Mouse (Mus musculus): ENCODE measurements around the gene Amh. TPM values are rescaled to one million over a fixed set of nuclear protein-coding genes. Genes with fewer than 3 reads are reported as not detected.

Amh gene
- total and polyA plus RNA-seq, 3 experiments: 0.18 to 0.25 (median 0.18) TPM

GRCm38 (mm10) chr10:80766161-80766815 lies 38.8 kb upstream of the Amh start:
- H3K36me3 ChIP-seq (ENCODE audit: control insufficient read depth, insufficient read depth, low read length): no peaks in the 10 kb centered on the region
- no peaks in the 10 kb centered on the region for H3K27me3 ChIP-seq (ENCODE audit: control insufficient read depth, insufficient read depth, low read length)
- H3K79me2 ChIP-seq (replicated peaks; ENCODE audit: control insufficient read depth, insufficient read depth, low read length): no peaks in the 10 kb centered on the region; the same call in 1 of the 2 replicates
- WGBS: 68% methylated on average over 10 of the region's 10 CpGs
- peak overlapping the region; percentile 71 for H3K27ac ChIP-seq
- no peak overlapping the region for H3K4me3 ChIP-seq
- no peak for TF ChIP-seq CTCF (IDR thresholded peaks at IDR 0.05)
- TF ChIP-seq POLR2A (IDR thresholded peaks at IDR 0.05; ENCODE audit: insufficient read depth, low read depth, low read length): no peak
- TF ChIP-seq EP300 (IDR thresholded peaks at IDR 0.05; ENCODE audit: insufficient read depth, low read depth, low read length): no peak
- H3K4me1 ChIP-seq (ENCODE audit: control insufficient read depth, insufficient read depth, low read length): peaks cover 6% of the 10 kb centered on the region; the same call in 1 of the 2 replicates
- intact Hi-C loops (cut with DNase I): no loop called here
- H3K9ac ChIP-seq (ENCODE audit: low read depth, low read length): no peak overlapping the region
- peak in 1 of 2 experiments; percentile 35 for DNase-seq

DNA sequence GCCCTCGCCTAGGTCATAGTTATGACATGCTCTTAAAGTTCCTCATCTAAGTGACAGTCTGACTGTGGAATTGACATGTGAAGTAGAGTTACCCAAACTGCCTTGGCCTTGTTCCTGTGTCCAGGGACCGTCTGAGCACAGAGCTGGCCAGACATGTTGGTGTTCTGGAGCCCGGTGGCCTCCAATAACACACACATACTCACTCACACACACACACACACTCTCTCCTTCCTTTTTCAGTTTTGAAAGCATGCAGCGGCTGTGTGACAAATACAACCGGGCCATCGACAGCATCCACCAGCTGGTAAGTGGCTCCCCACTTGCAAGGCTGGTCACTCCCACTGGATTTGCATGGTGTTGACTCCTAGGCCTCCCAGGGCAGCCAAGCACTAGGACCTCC lies 36.7 kb upstream of the Amh start:
- intact Hi-C loops (cut with DNase I): no loop called here
- Histone ChIP-seq H3K36me3 (ENCODE audit: control insufficient read depth, insufficient read depth, low read length) (no peaks in the 10 kb centered on the region), H3K79me2 (replicated peaks; ENCODE audit: control insufficient read depth, insufficient read depth, low read length) (no peaks in the 10 kb centered on the region), H3K4me3 (no peak overlapping the region), H3K4me1 (ENCODE audit: control insufficient read depth, insufficient read depth, low read length) (peaks cover 2% of the 10 kb centered on the region; the same call in 1 of the 2 replicates), H3K27me3 (ENCODE audit: control insufficient read depth, insufficient read depth, low read length) (no peaks in the 10 kb centered on the region), H3K27ac (no peak overlapping the region), H3K9ac (ENCODE audit: low read depth, low read length) (no peak overlapping the region)
- WGBS: 65% methylated on average over 6 of the region's 6 CpGs
- TF ChIP-seq EP300 (IDR thresholded peaks at IDR 0.05; ENCODE audit: insufficient read depth, low read depth, low read length): no peak
- no peak for TF ChIP-seq POLR2A (IDR thresholded peaks at IDR 0.05; ENCODE audit: insufficient read depth, low read depth, low read length)
- no peak for TF ChIP-seq CTCF (IDR thresholded peaks at IDR 0.05)
- no peak for DNase-seq

- no peak for DNase-seq
- peak overlapping the region; percentile 72 for H3K27ac ChIP-seq
- H3K4me3 ChIP-seq: no peak overlapping the region
- H3K4me1 ChIP-seq (ENCODE audit: control insufficient read depth, insufficient read depth, low read length): peaks cover 14% of the 10 kb centered on the region
- no peaks in the 10 kb centered on the region for H3K27me3 ChIP-seq (ENCODE audit: control insufficient read depth, insufficient read depth, low read length)
- TF ChIP-seq POLR2A (IDR thresholded peaks at IDR 0.05; ENCODE audit: insufficient read depth, low read depth, low read length): no peak
- no peak for TF ChIP-seq EP300 (IDR thresholded peaks at IDR 0.05; ENCODE audit: insufficient read depth, low read depth, low read length)
- TF ChIP-seq CTCF (IDR thresholded peaks at IDR 0.05): no peak
- no peak overlapping the region for H3K9ac ChIP-seq (ENCODE audit: low read depth, low read length)
- no peaks in the 10 kb centered on the region for H3K79me2 ChIP-seq (replicated peaks; ENCODE audit: control insufficient read depth, insufficient read depth, low read length)
- peaks cover 2% of the 10 kb centered on the region; the same call in 1 of the 2 replicates for H3K36me3 ChIP-seq (ENCODE audit: control insufficient read depth, insufficient read depth, low read length)
- 54% methylated on average over 5 of the region's 5 CpGs for WGBS
- intact Hi-C loops (cut with DNase I): loop anchor here (1.0 kb wide), 2 partner anchors 23 to 27 kb away; no protein-coding TSS in a partner anchor
Measured at GRCm38 (mm10) chr10:80773816-80774215, 31.2 kb upstream of the Amh start.

GRCm38 (mm10) chr10:80774549-80774948 lies 30.5 kb upstream of the Amh start:
- Histone ChIP-seq H3K4me3 (no peak overlapping the region), H3K4me1 (ENCODE audit: control insufficient read depth, insufficient read depth, low read length) (peaks cover 14% of the 10 kb centered on the region), H3K36me3 (ENCODE audit: control insufficient read depth, insufficient read depth, low read length) (peaks cover 2% of the 10 kb centered on the region; the same call in 1 of the 2 replicates), H3K79me2 (replicated peaks; ENCODE audit: control insufficient read depth, insufficient read depth, low read length) (no peaks in the 10 kb centered on the region), H3K27me3 (ENCODE audit: control insufficient read depth, insufficient read depth, low read length) (no peaks in the 10 kb centered on the region), H3K9ac (ENCODE audit: low read depth, low read length) (no peak overlapping the region), H3K27ac (peak overlapping the region; percentile 72)
- intact Hi-C loops (cut with DNase I): loop anchor here (1.0 kb wide), 2 partner anchors 23 to 27 kb away; no protein-coding TSS in a partner anchor
- TF ChIP-seq CTCF (IDR thresholded peaks at IDR 0.05) (no peak; the same call in none of the 2 replicates), POLR2A (IDR thresholded peaks at IDR 0.05; ENCODE audit: insufficient read depth, low read depth, low read length) (peak; percentile 52; the same call in 1 of the 2 replicates), EP300 (IDR thresholded peaks at IDR 0.05; ENCODE audit: insufficient read depth, low read depth, low read length) (peak; percentile 97)
- 28% methylated on average over 2 of the region's 2 CpGs for WGBS
- DNase-seq: peak; percentile 83 to 85

DNA sequence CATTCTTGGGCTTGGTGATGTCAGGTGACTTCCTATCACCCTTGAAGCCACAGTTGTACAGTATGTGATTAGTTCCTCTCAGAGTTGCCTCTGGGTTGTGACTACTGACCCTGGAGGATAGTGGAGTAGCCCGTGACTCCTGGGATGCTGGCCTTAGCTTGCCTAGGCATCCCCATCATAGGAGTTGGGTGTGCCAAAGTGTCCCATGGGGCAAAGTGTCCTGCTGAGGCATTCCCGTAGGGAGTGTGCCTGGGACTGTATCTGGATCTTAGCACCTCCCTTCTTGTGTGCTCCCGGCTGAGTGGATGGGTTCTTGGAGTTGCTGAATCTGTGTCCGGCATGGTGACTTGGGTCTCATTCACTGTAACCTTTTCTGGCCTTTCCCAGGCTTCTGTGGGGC lies 30.1 kb upstream of the Amh start:
- peak overlapping the region; percentile 62 for H3K27ac ChIP-seq
- no peak for TF ChIP-seq POLR2A (IDR thresholded peaks at IDR 0.05; ENCODE audit: insufficient read depth, low read depth, low read length)
- TF ChIP-seq CTCF (IDR thresholded peaks at IDR 0.05): no peak; the same call in 1 of the 2 replicates
- TF ChIP-seq EP300 (IDR thresholded peaks at IDR 0.05; ENCODE audit: insufficient read depth, low read depth, low read length): no peak
- H3K27me3 ChIP-seq (ENCODE audit: control insufficient read depth, insufficient read depth, low read length): no peaks in the 10 kb centered on the region
- H3K4me3 ChIP-seq: no peak overlapping the region
- WGBS: 52% methylated on average over 4 of the region's 4 CpGs
- no peak for DNase-seq
- H3K9ac ChIP-seq (ENCODE audit: low read depth, low read length): no peak overlapping the region
- intact Hi-C loops (cut with DNase I): loop anchor here (1.0 kb wide), 2 partner anchors 24 to 28 kb away; no protein-coding TSS in a partner anchor
- peaks cover 2% of the 10 kb centered on the region; the same call in 1 of the 2 replicates for H3K36me3 ChIP-seq (ENCODE audit: control insufficient read depth, insufficient read depth, low read length)
- H3K79me2 ChIP-seq (replicated peaks; ENCODE audit: control insufficient read depth, insufficient read depth, low read length): no peaks in the 10 kb centered on the region
- peaks cover 14% of the 10 kb centered on the region for H3K4me1 ChIP-seq (ENCODE audit: control insufficient read depth, insufficient read depth, low read length)

- H3K79me2 ChIP-seq (replicated peaks; ENCODE audit: control insufficient read depth, insufficient read depth, low read length): no peaks in the 10 kb centered on the region
- DNase-seq: no peak
- peaks cover 2% of the 10 kb centered on the region; the same call in 1 of the 2 replicates for H3K36me3 ChIP-seq (ENCODE audit: control insufficient read depth, insufficient read depth, low read length)
- H3K4me1 ChIP-seq (ENCODE audit: control insufficient read depth, insufficient read depth, low read length): peaks cover 14% of the 10 kb centered on the region
- WGBS: 50% methylated on average over 4 of the region's 4 CpGs
- H3K4me3 ChIP-seq: no peak overlapping the region
- H3K27ac ChIP-seq: peak overlapping the region; percentile 27; the same call in 1 of the 2 replicates
- intact Hi-C loops (cut with DNase I): no loop called here
- no peak overlapping the region for H3K9ac ChIP-seq (ENCODE audit: low read depth, low read length)
- H3K27me3 ChIP-seq (ENCODE audit: control insufficient read depth, insufficient read depth, low read length): no peaks in the 10 kb centered on the region
- TF ChIP-seq EP300 (IDR thresholded peaks at IDR 0.05; ENCODE audit: insufficient read depth, low read depth, low read length) (no peak), POLR2A (IDR thresholded peaks at IDR 0.05; ENCODE audit: insufficient read depth, low read depth, low read length) (no peak), CTCF (IDR thresholded peaks at IDR 0.05) (no peak)
Measured at GRCm38 (mm10) chr10:80775731-80776130, 29.3 kb upstream of the Amh start.
